In genomic region chr3:9128407-9128806, GRCm38 (mm10) we compare ENCODE assay signal across 12 mouse cellular contexts.
DNase-seq lines count a peak whose midpoint lies in the region; ATAC-seq and TF ChIP-seq lines count a peak whose summit lies in the region.
"Had no signal": no experiment of that assay in that cellular context is flagged by ENCODE, and none has a peak within 500 bp of the region (broad histone marks: within the 10 kb centered on the region; RNA-seq: fewer than 3 reads in every experiment).

No protein-coding gene starts in this region.

- 82% methylated on average over 4 of the region's 4 CpGs for WGBS in embryonic facial prominence, embryonic 14.5 days
- 86% methylated on average over 4 of the region's 4 CpGs for WGBS in embryonic facial prominence, embryonic 10.5 days
- WGBS in stomach, postnatal 0 days, result 65% methylated on average over 4 of the region's 4 CpGs
- 83% methylated on average over 4 of the region's 4 CpGs for WGBS in midbrain, embryonic 11.5 days

- no peak overlapping the region for H3K4me3 ChIP-seq in embryonic facial prominence, embryonic 14.5 days (ENCODE audit: low read depth, low read length)
- no peak overlapping the region for H3K4me3 ChIP-seq in embryonic facial prominence, embryonic 10.5 days
- no peak overlapping the region for H3K4me3 ChIP-seq in stomach, postnatal 0 days (ENCODE audit: low read depth, low read length)
- H3K4me3 ChIP-seq in midbrain, embryonic 11.5 days (ENCODE audit: low read depth, low read length), result no peak overlapping the region
- H3K4me3 ChIP-seq: heart, adult 2 months had no signal

- no peaks in the 10 kb centered on the region for H3K36me3 ChIP-seq in embryonic facial prominence, embryonic 14.5 days (ENCODE audit: control insufficient read depth, insufficient read depth, low read length)
- H3K36me3 ChIP-seq in embryonic facial prominence, embryonic 10.5 days (replicated peaks), result no peaks in the 10 kb centered on the region
- H3K36me3 ChIP-seq in stomach, postnatal 0 days (ENCODE audit: control insufficient read depth, insufficient read depth, low read length), result no peaks in the 10 kb centered on the region
- H3K36me3 ChIP-seq in midbrain, embryonic 11.5 days (ENCODE audit: control insufficient read depth, insufficient read depth, low read length), result no peaks in the 10 kb centered on the region

- no peak overlapping the region for H3K4me2 ChIP-seq in embryonic facial prominence, embryonic 14.5 days (ENCODE audit: low read depth, low read length)
- H3K4me2 ChIP-seq in stomach, postnatal 0 days (replicated peaks; ENCODE audit: low read depth), result no peak overlapping the region
- H3K4me2 ChIP-seq in midbrain, embryonic 11.5 days, result no peak overlapping the region

- H3K27ac ChIP-seq in embryonic facial prominence, embryonic 14.5 days (replicated peaks; ENCODE audit: low read depth, low read length), result no peak overlapping the region
- no peak overlapping the region for H3K27ac ChIP-seq in embryonic facial prominence, embryonic 10.5 days (replicated peaks)
- H3K27ac ChIP-seq in stomach, postnatal 0 days (replicated peaks), result no peak overlapping the region
- H3K27ac ChIP-seq in midbrain, embryonic 11.5 days (ENCODE audit: low read depth, low read length), result no peak overlapping the region
- H3K27ac ChIP-seq: heart, adult 2 months; macrophage had no signal

- intact Hi-C loops in left cerebral cortex, postnatal 25 days (cut with DNase I), result no loop called here

- no peak overlapping the region for H3K9ac ChIP-seq in embryonic facial prominence, embryonic 14.5 days (ENCODE audit: low read depth, low read length)
- no peak overlapping the region for H3K9ac ChIP-seq in stomach, postnatal 0 days (ENCODE audit: low read length)
- H3K9ac ChIP-seq in midbrain, embryonic 11.5 days (ENCODE audit: low read length), result no peak overlapping the region

- H3K4me1 ChIP-seq in embryonic facial prominence, embryonic 14.5 days (ENCODE audit: control insufficient read depth, insufficient read depth, low read length), result no peaks in the 10 kb centered on the region
- peaks cover 9% of the 10 kb centered on the region; the same call in 1 of the 2 replicates for H3K4me1 ChIP-seq in embryonic facial prominence, embryonic 10.5 days
- H3K4me1 ChIP-seq in stomach, postnatal 0 days (replicated peaks; ENCODE audit: control insufficient read depth, insufficient read depth), result no peaks in the 10 kb centered on the region
- H3K4me1 ChIP-seq in midbrain, embryonic 11.5 days (ENCODE audit: control insufficient read depth, insufficient read depth, low read length), result no peaks in the 10 kb centered on the region

- no peak for ATAC-seq in embryonic facial prominence, embryonic 14.5 days (ENCODE audit: low read depth)
- peak; percentile 93 for ATAC-seq in stomach, postnatal 0 days (ENCODE audit: low FRiP score, low TSS enrichment)
- no peak for ATAC-seq in midbrain, embryonic 11.5 days (ENCODE audit: low FRiP score)
- ATAC-seq: hindbrain, embryonic 16.5 days had no signal

- peak; percentile 33 for DNase-seq in embryonic facial prominence, embryonic 14.5 days (ENCODE audit: low spot score)
- no peak for DNase-seq in embryonic facial prominence, embryonic 10.5 days (ENCODE audit: low spot score)
- DNase-seq in right cerebral cortex, postnatal 25 days, result peak; percentile 37
- no peak for DNase-seq in right cerebral cortex, postnatal 14 days
- DNase-seq in left cerebral cortex, postnatal 25 days (ENCODE audit: low spot score in 2 of 2), result peak; percentile 28 to 79
- peak; percentile 48 for DNase-seq in stomach, postnatal 0 days (ENCODE audit: low spot score)
- no peak for DNase-seq in midbrain, embryonic 11.5 days (ENCODE audit: low spot score, missing footprints)
- no peak for DNase-seq in gastrocnemius, postnatal 10 days
- DNase-seq: cerebellum, adult 2 months had no signal

- no peak for TF ChIP-seq EP300 in stomach, postnatal 0 days (optimal IDR thresholded peaks at IDR 0.05)

- TF ChIP-seq CTCF in stomach, postnatal 0 days (IDR thresholded peaks at IDR 0.05; ENCODE audit: low read depth), result no peak

- no peaks in the 10 kb centered on the region for H3K27me3 ChIP-seq in embryonic facial prominence, embryonic 14.5 days (replicated peaks; ENCODE audit: control insufficient read depth, insufficient read depth, low read length)
- H3K27me3 ChIP-seq in embryonic facial prominence, embryonic 10.5 days (replicated peaks; ENCODE audit: low read depth, poor library complexity, severe bottlenecking), result no peaks in the 10 kb centered on the region
- no peaks in the 10 kb centered on the region for H3K27me3 ChIP-seq in stomach, postnatal 0 days (ENCODE audit: control insufficient read depth, insufficient read depth, low read length)
- H3K27me3 ChIP-seq in midbrain, embryonic 11.5 days (ENCODE audit: control insufficient read depth, insufficient read depth, low read length), result no peaks in the 10 kb centered on the region

- H3K9me3 ChIP-seq in embryonic facial prominence, embryonic 14.5 days (ENCODE audit: control insufficient read depth, low read length), result no peaks in the 10 kb centered on the region
- H3K9me3 ChIP-seq in embryonic facial prominence, embryonic 10.5 days, result no peaks in the 10 kb centered on the region
- no peaks in the 10 kb centered on the region for H3K9me3 ChIP-seq in stomach, postnatal 0 days (ENCODE audit: control insufficient read depth, low read length)
- no peaks in the 10 kb centered on the region for H3K9me3 ChIP-seq in midbrain, embryonic 11.5 days (ENCODE audit: control insufficient read depth, low read length)

Comparison
In these comparisons a context has a peak if more than half of its experiments do, and no peak if none do; other contexts are left out.
1. DNase-seq: peak in embryonic facial prominence, embryonic 14.5 days (single experiment), right cerebral cortex, postnatal 25 days (single experiment), left cerebral cortex, postnatal 25 days (2 of 2) and stomach, postnatal 0 days (single experiment); none in embryonic facial prominence, embryonic 10.5 days (single experiment), right cerebral cortex, postnatal 14 days (single experiment), midbrain, embryonic 11.5 days (single experiment) and gastrocnemius, postnatal 10 days (single experiment).